Mouse (Mus musculus): Measurements from ENCODE around the gene Dchs2.

Dchs2 gene

GRCm38 (mm10) chr3:83155600-83155999, 27.9 kb downstream of the Dchs2 start:
- DNase-seq = peak in 1 of 2 experiments; percentile 5

- no peak for DNase-seq
Observed at GRCm38 (mm10) chr3:83156165-83156564, 28.4 kb downstream of the Dchs2 start.

- no peak for DNase-seq
Observed at GRCm38 (mm10) chr3:83161542-83162231, 33.9 kb downstream of the Dchs2 start.

- DNase-seq = no peak
Observed at GRCm38 (mm10) chr3:83163676-83164075, 35.9 kb downstream of the Dchs2 start.

- no peak for DNase-seq
Observed at GRCm38 (mm10) chr3:83185527-83185926, 57.8 kb downstream of the Dchs2 start.

- DNase-seq = no peak
Observed at GRCm38 (mm10) chr3:83191271-83191670, 63.5 kb downstream of the Dchs2 start.

GRCm38 (mm10) chr3:83192401-83192800, 64.7 kb downstream of the Dchs2 start:
- no peak for DNase-seq

GRCm38 (mm10) chr3:83194911-83195310, 67.2 kb downstream of the Dchs2 start:
- no peak for DNase-seq

GRCm38 (mm10) chr3:83201286-83201980, 73.7 kb downstream of the Dchs2 start:
- DNase-seq = no peak

- DNase-seq = no peak
Observed at GRCm38 (mm10) chr3:83205073-83205668, 77.4 kb downstream of the Dchs2 start.

- DNase-seq = peak; percentile 35 to 44
Observed at GRCm38 (mm10) chr3:83209646-83210045, 81.9 kb downstream of the Dchs2 start.

GRCm38 (mm10) chr3:83210210-83210609, 82.5 kb downstream of the Dchs2 start:
- DNase-seq = no peak

- no peak for DNase-seq
Observed at GRCm38 (mm10) chr3:83211939-83212338, 84.2 kb downstream of the Dchs2 start.

- DNase-seq = no peak
Observed at GRCm38 (mm10) chr3:83212578-83212977, 84.8 kb downstream of the Dchs2 start.

GRCm38 (mm10) chr3:83218059-83218458, 90.3 kb downstream of the Dchs2 start:
- no peak for DNase-seq

- no peak for DNase-seq
Observed at GRCm38 (mm10) chr3:83220101-83220500, 92.4 kb downstream of the Dchs2 start.

GRCm38 (mm10) chr3:83222125-83222524, 94.4 kb downstream of the Dchs2 start:
- peak in 1 of 2 experiments; percentile 33 for DNase-seq

- no peak for DNase-seq
Observed at GRCm38 (mm10) chr3:83228383-83228782, 100.6 kb downstream of the Dchs2 start.

- DNase-seq = no peak
Observed at GRCm38 (mm10) chr3:83230326-83230725, 102.6 kb downstream of the Dchs2 start.

- peak in 1 of 2 experiments; percentile 25 for DNase-seq
Observed at GRCm38 (mm10) chr3:83234457-83234856, 106.7 kb downstream of the Dchs2 start.

GRCm38 (mm10) chr3:83235061-83235460, 107.3 kb downstream of the Dchs2 start:
- no peak for DNase-seq

- DNase-seq = no peak
Observed at GRCm38 (mm10) chr3:83246536-83246935, 118.8 kb downstream of the Dchs2 start.

- DNase-seq = no peak
Observed at GRCm38 (mm10) chr3:83250001-83250545, 122.3 kb downstream of the Dchs2 start.

GRCm38 (mm10) chr3:83251899-83252298, 124.2 kb downstream of the Dchs2 start:
- no peak for DNase-seq
